Mouse (Mus musculus) embryonic facial prominence, embryonic 14.5 days (tissue): ENCODE measurements around the gene Gm2016. TPM values are rescaled to one million over a fixed set of nuclear protein-coding genes. Genes with fewer than 3 reads are reported as not detected.
"Not testable (repeated sequence)": the region's sequence is repeated elsewhere in the genome, so short reads cannot be mapped to it uniquely, and the experiment has no call there.

Experiments
- ATAC-seq: fragments of 200-750 bp; cut with Nextera tagmentation; 2 replicates; pipeline ENCODE4 v1.8.0; 2017; ENCODE audit warnings: low read depth, moderate number of reproducible peaks, moderate TSS enrichment
- DNase-seq: peaks from one replicate; pipeline ENCODE4 v3.0.0-alpha.2; 2015; ENCODE audit warnings: low spot score
- H3K27ac ChIP-seq: fragments of 300-500 bp; sonication (generic); replicated peaks from 2 replicates; pipeline ENCODE4 v1.5.1; 2014; ENCODE audit warnings: low read depth, mild to moderate bottlenecking, low read length, moderate library complexity
- H3K27me3 ChIP-seq: fragments of 300-500 bp; sonication (generic); replicated peaks from 2 replicates; pipeline ENCODE4 v1.6.1; 2014; ENCODE audit warnings: low read length; ENCODE audit not compliant: control insufficient read depth, insufficient read depth
- H3K36me3 ChIP-seq: fragments of 300-500 bp; sonication (generic); 2 replicates; pipeline ENCODE4 v1.6.1; 2014; ENCODE audit warnings: low read length, mixed read lengths; ENCODE audit not compliant: control insufficient read depth, insufficient read depth
- H3K4me1 ChIP-seq: fragments of 300-500 bp; sonication (generic); 2 replicates; pipeline ENCODE4 v1.6.1; 2014; ENCODE audit warnings: antibody characterized with exemption, low read length; ENCODE audit not compliant: control insufficient read depth, insufficient read depth
- H3K4me2 ChIP-seq: fragments of 300-500 bp; sonication (generic); 2 replicates; pipeline ENCODE4 v1.6.1; 2014; ENCODE audit warnings: low read depth, mild to moderate bottlenecking, low read length, moderate library complexity, mixed read lengths
- H3K4me3 ChIP-seq: fragments of 300-500 bp; sonication (generic); 2 replicates; pipeline ENCODE4 v1.5.1; 2014; ENCODE audit warnings: low read depth, mild to moderate bottlenecking, low read length
- H3K9ac ChIP-seq: fragments of 300-500 bp; sonication (generic); 2 replicates; pipeline ENCODE4 v1.6.1; 2014; ENCODE audit warnings: low read depth, mild to moderate bottlenecking, low read length, moderate library complexity, mixed read lengths
- H3K9me3 ChIP-seq: fragments of 300-500 bp; sonication (generic); 2 replicates; pipeline ENCODE4 v1.6.1; 2016; ENCODE audit warnings: low read length; ENCODE audit not compliant: control insufficient read depth
- WGBS: fragments of 180-500 bp; shearing (Covaris S2); extraction: QIAGEN DNeasy Blood & Tissue Kit; methylation state at CpG from one replicate; pipeline ENCODE4 v1.1.7; 2014; 5-methylcytosine and 5-hydroxymethylcytosine counted together
- polyA plus RNA-seq: library from polyadenylated mRNA; unstranded; fragments of >200 nt; fragmentation: Nextera tagmentation; extraction: Ambion mirVana; gene quantifications from 2 replicates; pipeline ENCODE4 v1.2.1, GENCODE M21; 2014

Gm2016 gene
- not detected in 2 replicates for polyA plus RNA-seq

- H3K9me3 ChIP-seq, H3K4me1 ChIP-seq, H3K27ac ChIP-seq, DNase-seq, H3K4me2 ChIP-seq, H3K27me3 ChIP-seq, H3K36me3 ChIP-seq, ATAC-seq, H3K4me3 ChIP-seq, H3K9ac ChIP-seq: not testable (repeated sequence)
- WGBS, result 74% methylated on average over 5 of the region's 5 CpGs
Measured at GRCm38 (mm10) chr12:87873772-87874171, at the start of gene Gm2016. TSS of gene Gm2016 (plus strand) at chr12:87874072.

GRCm38 (mm10) chr12:87842239-87842638, 31.6 kb upstream of the Gm2016 start, which contains the start of gene Gm2001:
TSS of gene Gm2001 (minus strand) at chr12:87842339.
- not testable (repeated sequence) for DNase-seq, H3K9ac ChIP-seq, H3K4me2 ChIP-seq, H3K36me3 ChIP-seq, H3K9me3 ChIP-seq, ATAC-seq, H3K27ac ChIP-seq, H3K27me3 ChIP-seq, H3K4me1 ChIP-seq, H3K4me3 ChIP-seq
- WGBS, result 55% methylated on average over 1 of the region's 2 CpGs

- H3K4me2 ChIP-seq, H3K27ac ChIP-seq, H3K9ac ChIP-seq, H3K27me3 ChIP-seq, ATAC-seq, H3K9me3 ChIP-seq, DNase-seq, H3K4me1 ChIP-seq, H3K4me3 ChIP-seq, H3K36me3 ChIP-seq: not testable (repeated sequence)
- no CpG with 5 or more reads among the region's 2 CpGs for WGBS
Measured at GRCm38 (mm10) chr12:87850657-87851056, 23.2 kb upstream of the Gm2016 start.

DNA sequence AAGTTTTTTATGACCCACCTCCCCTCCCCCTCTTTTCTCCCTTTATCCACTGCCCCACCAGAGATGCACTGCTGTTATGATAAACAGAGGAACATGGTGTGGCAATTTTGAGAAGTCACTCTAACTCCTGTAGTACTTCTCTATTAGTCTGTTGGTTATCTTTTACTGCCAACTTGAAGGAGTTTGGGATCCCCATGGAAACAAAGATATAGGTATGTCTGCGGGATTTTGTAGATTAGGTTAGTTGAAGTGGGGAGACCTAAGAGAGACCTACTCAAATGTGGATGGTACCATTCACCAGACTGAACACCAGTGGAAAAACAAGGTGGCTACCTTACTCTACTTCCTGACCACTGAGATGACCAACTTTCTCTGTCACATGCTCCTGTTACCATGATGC, 17.8 kb upstream of the Gm2016 start:
- not testable (repeated sequence) for H3K27ac ChIP-seq, H3K9me3 ChIP-seq, H3K9ac ChIP-seq, H3K4me2 ChIP-seq, DNase-seq, H3K36me3 ChIP-seq, ATAC-seq, H3K4me3 ChIP-seq, H3K4me1 ChIP-seq, H3K27me3 ChIP-seq
- WGBS, result 81% methylated on average over 1 of the region's 1 CpGs

GRCm38 (mm10) chr12:87861740-87862692, 11.9 kb upstream of the Gm2016 start:
- H3K27ac ChIP-seq, H3K36me3 ChIP-seq, H3K9me3 ChIP-seq, H3K9ac ChIP-seq, H3K4me1 ChIP-seq, H3K27me3 ChIP-seq, DNase-seq, H3K4me2 ChIP-seq, H3K4me3 ChIP-seq, ATAC-seq: not testable (repeated sequence)
- 84% methylated on average over 23 of the region's 23 CpGs for WGBS

- H3K4me1 ChIP-seq, H3K9me3 ChIP-seq, ATAC-seq, H3K36me3 ChIP-seq, H3K27ac ChIP-seq, H3K4me2 ChIP-seq, DNase-seq, H3K4me3 ChIP-seq, H3K9ac ChIP-seq, H3K27me3 ChIP-seq: not testable (repeated sequence)
- 97% methylated on average over 5 of the region's 11 CpGs for WGBS
Measured at GRCm38 (mm10) chr12:87863638-87864037, 10.2 kb upstream of the Gm2016 start.

DNA sequence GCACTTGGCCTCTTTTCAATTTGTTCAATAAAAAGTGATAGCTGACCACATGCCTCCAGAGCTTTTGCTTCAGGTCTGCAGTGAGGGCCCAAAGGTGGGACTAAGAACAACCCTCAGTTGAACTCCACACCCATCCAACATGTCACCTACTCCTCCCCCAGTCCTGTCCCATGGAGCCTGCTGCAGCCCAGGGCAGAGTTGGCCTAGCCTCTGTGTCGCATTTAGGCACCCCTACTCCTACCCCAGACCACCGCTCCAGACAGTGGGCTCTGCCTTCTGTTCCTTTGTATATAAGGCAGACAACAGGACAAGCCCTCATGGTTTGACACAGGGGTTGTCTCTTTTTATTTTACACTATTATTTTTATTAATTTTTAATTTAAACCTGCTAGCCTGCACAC, 9.8 kb upstream of the Gm2016 start:
- not testable (repeated sequence) for H3K4me2 ChIP-seq

GRCm38 (mm10) chr12:87895070-87895469, 21.2 kb downstream of the Gm2016 start, which contains the start of gene Gm2022:
TSS of gene Gm2022 (plus strand) at chr12:87895370.
- not testable (repeated sequence) for H3K27me3 ChIP-seq, H3K9me3 ChIP-seq, H3K4me3 ChIP-seq, H3K36me3 ChIP-seq, ATAC-seq, H3K4me1 ChIP-seq, H3K27ac ChIP-seq, DNase-seq, H3K4me2 ChIP-seq, H3K9ac ChIP-seq
- 100% methylated on average over 1 of the region's 1 CpGs for WGBS

More for the DNA sequence above, 9.8 kb upstream of the Gm2016 start:
- not testable (repeated sequence) for H3K9ac ChIP-seq, ATAC-seq, H3K4me3 ChIP-seq, H3K9me3 ChIP-seq, H3K27me3 ChIP-seq, DNase-seq, H3K36me3 ChIP-seq, H3K4me1 ChIP-seq, H3K27ac ChIP-seq
- WGBS, result 78% methylated on average over 2 of the region's 2 CpGs
